Mouse (Mus musculus): ENCODE results near the gene Atf7ip. TPM values are rescaled to one million over a fixed set of nuclear protein-coding genes. Genes with fewer than 3 reads are reported as not detected.

Atf7ip gene
- polyA plus RNA-seq, 1 experiment from 2014 or later: 38.2 TPM

DNA sequence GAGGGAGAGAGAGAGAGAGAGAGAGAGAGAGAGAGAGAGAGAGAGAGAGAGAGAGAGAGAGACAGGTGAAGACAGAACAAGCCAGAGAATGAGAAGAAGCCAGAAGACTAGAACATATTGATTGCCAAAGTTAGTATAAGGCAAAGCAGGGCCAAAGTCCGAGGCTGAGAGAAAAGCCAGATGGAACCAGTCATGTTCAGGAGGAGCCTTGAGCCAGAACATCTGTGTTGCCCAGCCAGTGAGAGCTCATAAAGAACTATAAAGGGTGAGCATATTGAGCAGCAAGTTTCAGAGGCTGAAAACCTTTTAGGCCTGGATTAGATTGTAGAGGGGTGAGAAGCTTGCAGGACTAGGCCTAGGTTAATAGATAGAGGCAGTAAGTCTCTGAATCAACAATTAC is 28.1 kb upstream of the Atf7ip start:
- peaks cover 5% of the 10 kb centered on the region; the same call in 1 of the 2 replicates for H3K4me1 ChIP-seq (ENCODE audit: control insufficient read depth, insufficient read depth, low read length)
- ATAC-seq: no peak
- H3K9ac ChIP-seq (ENCODE audit: low read depth, low read length): no peak overlapping the region
- H3K36me3 ChIP-seq (ENCODE audit: control insufficient read depth, insufficient read depth, low read length): no peaks in the 10 kb centered on the region
- H3K9me3 ChIP-seq (replicated peaks; ENCODE audit: control insufficient read depth, low read length, poor library complexity, severe bottlenecking): peaks cover 7% of the 10 kb centered on the region; the same call in 1 of the 2 replicates
- no peak overlapping the region for H3K4me3 ChIP-seq (ENCODE audit: low read depth, low read length)
- 90% methylated on average over 1 of the region's 1 CpGs for WGBS
- no peaks in the 10 kb centered on the region for H3K27me3 ChIP-seq (ENCODE audit: control insufficient read depth, insufficient read depth, low read depth, low read length)
- H3K27ac ChIP-seq (ENCODE audit: low read length): no peak overlapping the region
- H3K4me2 ChIP-seq (ENCODE audit: low read length): no peak overlapping the region

DNA sequence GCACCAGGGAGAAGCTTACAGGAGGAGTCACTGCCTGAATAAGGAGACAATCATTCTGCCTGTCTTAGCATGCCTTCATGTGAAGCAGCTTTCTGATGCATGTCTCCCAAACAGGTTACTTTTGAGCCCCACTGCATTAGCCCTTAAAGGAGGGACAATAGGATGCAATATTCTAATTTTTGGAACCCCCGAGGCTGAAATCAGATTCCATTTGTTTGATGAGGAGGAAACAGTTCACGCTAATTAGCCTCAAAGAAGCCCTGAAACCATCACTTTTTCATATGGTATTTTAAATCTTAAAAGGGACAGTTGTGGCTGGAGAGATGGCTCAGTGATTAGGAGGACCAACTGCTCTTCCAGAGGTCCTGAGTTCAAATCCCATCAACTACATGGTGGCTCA is 22.4 kb upstream of the Atf7ip start:
- no peak overlapping the region for H3K27ac ChIP-seq (ENCODE audit: low read length)
- H3K36me3 ChIP-seq (ENCODE audit: control insufficient read depth, insufficient read depth, low read length): no peaks in the 10 kb centered on the region
- H3K4me3 ChIP-seq (ENCODE audit: low read depth, low read length): no peak overlapping the region
- no peak overlapping the region for H3K9ac ChIP-seq (ENCODE audit: low read depth, low read length)
- peaks cover 9% of the 10 kb centered on the region; the same call in 1 of the 2 replicates for H3K9me3 ChIP-seq (replicated peaks; ENCODE audit: control insufficient read depth, low read length, poor library complexity, severe bottlenecking)
- no peaks in the 10 kb centered on the region for H3K4me1 ChIP-seq (ENCODE audit: control insufficient read depth, insufficient read depth, low read length)
- H3K4me2 ChIP-seq (ENCODE audit: low read length): no peak overlapping the region
- no peaks in the 10 kb centered on the region for H3K27me3 ChIP-seq (ENCODE audit: control insufficient read depth, insufficient read depth, low read depth, low read length)
- WGBS: 77% methylated on average over 2 of the region's 2 CpGs
- ATAC-seq: no peak

DNA sequence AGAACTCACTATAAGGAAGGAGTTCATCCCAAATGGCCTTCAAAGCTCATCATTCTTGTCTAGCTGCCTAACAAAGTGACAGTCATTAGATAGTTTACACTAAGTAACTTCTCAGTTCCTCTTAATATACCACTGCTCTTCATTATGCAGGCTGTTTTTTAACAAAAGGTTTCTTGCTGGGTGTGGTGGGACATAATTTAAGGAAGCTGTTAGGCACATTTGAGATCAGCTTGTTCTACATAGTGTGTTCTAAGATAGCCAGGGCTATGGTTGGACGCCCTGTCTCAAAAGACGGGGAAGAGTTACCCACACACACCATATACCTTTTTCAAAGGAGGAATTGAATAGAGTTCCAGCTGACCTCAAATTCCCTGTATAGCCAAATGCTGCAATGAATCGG is 21.9 kb upstream of the Atf7ip start:
- no peak for ATAC-seq
- 85% methylated on average over 3 of the region's 3 CpGs for WGBS
- peaks cover 9% of the 10 kb centered on the region; the same call in 1 of the 2 replicates for H3K9me3 ChIP-seq (replicated peaks; ENCODE audit: control insufficient read depth, low read length, poor library complexity, severe bottlenecking)

DNA sequence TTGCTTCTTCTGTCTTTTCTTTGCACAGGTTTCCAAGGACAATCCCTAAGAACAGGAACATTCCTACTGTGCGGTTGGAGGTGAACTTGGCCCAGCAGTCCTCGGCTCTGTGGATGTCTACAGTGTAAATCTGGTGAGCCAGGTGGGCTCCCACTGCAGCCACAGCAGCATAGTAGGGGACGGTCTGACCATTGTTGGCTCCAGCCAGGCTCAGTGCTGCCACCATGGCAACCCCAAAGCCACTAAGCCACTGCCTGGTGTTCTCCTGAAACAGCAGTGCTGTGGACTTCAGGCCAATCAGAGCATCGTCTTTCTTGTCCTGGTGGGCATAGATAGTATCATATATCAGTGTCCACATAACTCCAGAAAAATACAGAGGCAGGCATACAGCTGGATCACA is 19.8 kb upstream of the Atf7ip start:
- no peaks in the 10 kb centered on the region for H3K36me3 ChIP-seq (ENCODE audit: control insufficient read depth, insufficient read depth, low read length)
- no peaks in the 10 kb centered on the region for H3K27me3 ChIP-seq (ENCODE audit: control insufficient read depth, insufficient read depth, low read depth, low read length)
- H3K27ac ChIP-seq (ENCODE audit: low read length): no peak overlapping the region
- H3K4me1 ChIP-seq (ENCODE audit: control insufficient read depth, insufficient read depth, low read length): no peaks in the 10 kb centered on the region
- H3K9me3 ChIP-seq (replicated peaks; ENCODE audit: control insufficient read depth, low read length, poor library complexity, severe bottlenecking): peaks cover 3% of the 10 kb centered on the region; the same call in 1 of the 2 replicates
- H3K4me2 ChIP-seq (ENCODE audit: low read length): no peak overlapping the region
- no peak overlapping the region for H3K4me3 ChIP-seq (ENCODE audit: low read depth, low read length)
- 57% methylated on average over 4 of the region's 4 CpGs for WGBS
- H3K9ac ChIP-seq (ENCODE audit: low read depth, low read length): no peak overlapping the region
- no peak for ATAC-seq

More for the DNA sequence above, 21.9 kb upstream of the Atf7ip start:
- no peaks in the 10 kb centered on the region for H3K27me3 ChIP-seq (ENCODE audit: control insufficient read depth, insufficient read depth, low read depth, low read length)
- H3K4me2 ChIP-seq (ENCODE audit: low read length): no peak overlapping the region
- H3K36me3 ChIP-seq (ENCODE audit: control insufficient read depth, insufficient read depth, low read length): no peaks in the 10 kb centered on the region
- H3K9ac ChIP-seq (ENCODE audit: low read depth, low read length): no peak overlapping the region
- no peak overlapping the region for H3K27ac ChIP-seq (ENCODE audit: low read length)
- H3K4me3 ChIP-seq (ENCODE audit: low read depth, low read length): no peak overlapping the region
- no peaks in the 10 kb centered on the region for H3K4me1 ChIP-seq (ENCODE audit: control insufficient read depth, insufficient read depth, low read length)

DNA sequence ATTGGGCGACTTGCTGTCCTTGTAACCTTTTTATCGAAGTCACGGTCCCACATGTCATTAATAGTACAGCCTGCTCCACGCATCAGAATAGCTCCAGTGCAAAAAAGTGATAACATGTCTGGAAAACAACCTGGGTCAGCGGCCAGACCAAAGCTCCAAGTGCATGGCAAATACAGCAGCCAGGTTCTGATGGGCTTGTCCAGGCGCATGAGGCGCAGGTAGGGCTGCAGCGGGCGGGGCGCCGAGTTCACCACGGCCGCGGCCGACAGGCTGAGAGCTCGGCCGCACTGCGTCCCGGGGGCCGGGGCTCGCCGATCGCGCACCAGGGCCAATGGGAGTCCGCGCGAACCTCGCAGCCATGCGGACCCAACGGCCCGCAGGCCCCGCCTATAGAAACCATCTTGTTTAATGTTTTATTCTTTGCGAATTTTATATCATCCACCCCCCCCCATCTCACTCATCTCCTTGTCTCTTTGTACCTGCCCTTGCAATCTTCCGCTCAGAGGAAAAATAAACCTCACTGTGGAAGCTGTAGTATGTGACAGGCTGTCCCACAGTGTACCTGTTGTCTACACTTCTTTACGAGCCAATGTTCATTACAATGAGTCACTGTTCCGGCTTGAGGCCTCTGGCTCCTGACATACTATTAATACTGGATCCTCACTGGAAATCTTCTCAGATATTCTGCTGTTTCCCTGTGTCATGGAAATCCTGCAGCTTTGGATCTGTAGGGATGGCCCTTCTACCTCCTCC is 19.0 kb upstream of the Atf7ip start:
- H3K9ac ChIP-seq (ENCODE audit: low read depth, low read length): peak overlapping the region; percentile 34; the same call in 1 of the 2 replicates

DNA sequence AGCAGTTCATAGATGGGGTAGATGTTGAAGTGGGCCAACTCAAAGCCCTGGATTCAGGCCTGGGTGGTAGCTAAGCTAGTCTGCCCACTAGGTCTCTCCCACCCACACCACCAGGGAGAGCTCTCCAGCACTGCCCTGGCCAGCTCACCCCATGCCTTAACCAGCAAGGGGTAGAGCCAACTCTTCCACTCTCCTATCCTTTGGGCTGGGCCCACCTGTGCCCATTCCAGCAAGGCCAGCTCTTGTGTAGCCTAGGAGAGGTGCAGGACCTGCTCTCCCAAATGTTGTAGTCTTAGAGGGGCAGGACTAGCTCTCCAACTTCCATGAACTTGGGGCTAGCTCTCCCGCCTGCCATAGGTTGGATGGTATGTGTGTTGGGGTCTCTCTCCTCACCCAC is 18.4 kb upstream of the Atf7ip start:
- ATAC-seq: no peak
- H3K4me3 ChIP-seq (ENCODE audit: low read depth, low read length): no peak overlapping the region
- no peak overlapping the region for H3K9ac ChIP-seq (ENCODE audit: low read depth, low read length)
- WGBS: 94% methylated on average over 1 of the region's 1 CpGs
- no peaks in the 10 kb centered on the region for H3K36me3 ChIP-seq (ENCODE audit: control insufficient read depth, insufficient read depth, low read length)
- peaks cover 3% of the 10 kb centered on the region; the same call in 1 of the 2 replicates for H3K9me3 ChIP-seq (replicated peaks; ENCODE audit: control insufficient read depth, low read length, poor library complexity, severe bottlenecking)
- no peak overlapping the region for H3K27ac ChIP-seq (ENCODE audit: low read length)
- no peaks in the 10 kb centered on the region for H3K4me1 ChIP-seq (ENCODE audit: control insufficient read depth, insufficient read depth, low read length)
- no peak overlapping the region for H3K4me2 ChIP-seq (ENCODE audit: low read length)
- H3K27me3 ChIP-seq (ENCODE audit: control insufficient read depth, insufficient read depth, low read depth, low read length): no peaks in the 10 kb centered on the region

More for the DNA sequence above, 19.0 kb upstream of the Atf7ip start:
- 58% methylated on average over 33 of the region's 36 CpGs for WGBS
- Histone ChIP-seq H3K9me3 (replicated peaks; ENCODE audit: control insufficient read depth, low read length, poor library complexity, severe bottlenecking) (peaks cover 3% of the 10 kb centered on the region; the same call in 1 of the 2 replicates), H3K36me3 (ENCODE audit: control insufficient read depth, insufficient read depth, low read length) (no peaks in the 10 kb centered on the region), H3K4me2 (ENCODE audit: low read length) (peak overlapping the region; percentile 55), H3K27me3 (ENCODE audit: control insufficient read depth, insufficient read depth, low read depth, low read length) (no peaks in the 10 kb centered on the region), H3K4me3 (ENCODE audit: low read depth, low read length) (peak overlapping the region; percentile 14; the same call in 1 of the 2 replicates), H3K27ac (ENCODE audit: low read length) (no peak overlapping the region), H3K4me1 (ENCODE audit: control insufficient read depth, insufficient read depth, low read length) (no peaks in the 10 kb centered on the region)
- peak; percentile 54; the same call in 1 of the 2 replicates for ATAC-seq

DNA sequence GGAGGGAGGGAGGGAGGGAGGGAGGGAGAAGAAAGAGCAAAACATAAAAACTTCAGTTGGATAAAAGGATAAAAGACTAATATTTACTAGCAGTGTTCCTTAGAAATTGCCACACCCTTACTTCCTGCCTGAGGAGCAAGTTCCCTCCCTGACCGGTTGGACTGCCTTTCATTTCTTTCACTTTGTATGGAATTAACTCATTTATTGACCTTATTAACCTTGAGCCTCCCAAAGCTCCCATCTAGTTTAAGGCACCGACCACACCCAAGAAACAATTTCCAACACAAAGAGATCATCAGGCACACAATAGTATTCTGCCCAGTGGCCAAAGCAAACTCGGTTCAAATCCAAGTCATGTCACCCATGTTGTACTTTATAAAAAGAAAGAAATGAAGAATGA is 16.1 kb upstream of the Atf7ip start:
- Histone ChIP-seq H3K9me3 (replicated peaks; ENCODE audit: control insufficient read depth, low read length, poor library complexity, severe bottlenecking) (no peaks in the 10 kb centered on the region), H3K27me3 (ENCODE audit: control insufficient read depth, insufficient read depth, low read depth, low read length) (no peaks in the 10 kb centered on the region), H3K4me3 (ENCODE audit: low read depth, low read length) (no peak overlapping the region), H3K27ac (ENCODE audit: low read length) (no peak overlapping the region), H3K36me3 (ENCODE audit: control insufficient read depth, insufficient read depth, low read length) (no peaks in the 10 kb centered on the region), H3K4me2 (ENCODE audit: low read length) (no peak overlapping the region), H3K4me1 (ENCODE audit: control insufficient read depth, insufficient read depth, low read length) (no peaks in the 10 kb centered on the region), H3K9ac (ENCODE audit: low read depth, low read length) (no peak overlapping the region)
- 78% methylated on average over 3 of the region's 3 CpGs for WGBS
- ATAC-seq: no peak

DNA sequence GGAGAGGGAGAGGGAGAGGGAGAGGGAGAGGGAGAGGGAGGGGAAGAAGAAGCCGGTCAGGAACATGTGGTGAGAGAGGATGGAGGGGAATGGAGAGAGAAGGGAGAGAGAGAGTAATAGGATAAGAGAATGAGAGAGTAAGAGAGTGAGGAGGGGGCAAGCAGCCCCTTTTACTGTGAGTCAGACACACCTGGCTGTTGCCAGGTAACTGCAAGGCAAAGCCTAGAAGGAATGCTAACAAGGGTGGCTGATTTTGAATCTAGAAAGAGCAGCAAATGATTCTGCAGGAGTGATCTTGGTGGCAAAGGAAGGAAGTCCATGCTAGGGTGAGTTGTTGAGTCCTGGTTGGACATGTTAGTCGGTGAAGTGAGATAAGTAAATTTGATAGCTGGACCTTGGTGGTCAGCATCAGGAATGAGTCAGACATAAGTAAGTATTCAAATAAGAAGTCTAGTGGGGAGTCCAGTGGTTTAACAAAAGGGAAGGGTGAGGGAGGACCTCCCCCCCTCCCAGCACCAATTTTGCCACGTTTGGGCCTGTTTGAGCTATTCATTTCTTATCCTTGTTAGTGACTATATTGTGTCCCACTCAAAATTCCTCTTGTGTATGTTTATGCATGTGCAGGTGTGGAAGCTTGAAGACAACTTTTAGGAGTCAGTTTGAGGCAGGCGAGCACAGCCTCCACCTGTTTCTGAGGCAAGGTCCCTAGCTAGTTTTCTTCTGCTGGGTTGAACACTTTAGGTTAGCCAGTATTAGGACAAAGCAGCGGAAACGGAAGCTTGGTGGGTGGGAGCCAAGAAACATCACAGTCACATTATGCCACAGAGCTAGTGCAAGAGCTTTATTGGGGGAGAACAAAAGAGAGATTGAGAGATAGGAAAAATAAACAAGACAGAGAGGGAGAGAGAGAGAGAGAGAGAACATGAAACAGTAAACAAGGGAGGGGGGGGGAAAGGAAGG is 15.2 kb upstream of the Atf7ip start:
- no peak overlapping the region for H3K9ac ChIP-seq (ENCODE audit: low read depth, low read length)
- no peak; the same call in 1 of the 2 replicates for ATAC-seq
- 70% methylated on average over 6 of the region's 6 CpGs for WGBS
- H3K4me1 ChIP-seq (ENCODE audit: control insufficient read depth, insufficient read depth, low read length): no peaks in the 10 kb centered on the region
- H3K4me2 ChIP-seq (ENCODE audit: low read length): no peak overlapping the region
- H3K36me3 ChIP-seq (ENCODE audit: control insufficient read depth, insufficient read depth, low read length): no peaks in the 10 kb centered on the region
- H3K27ac ChIP-seq (ENCODE audit: low read length): no peak overlapping the region
- no peak overlapping the region for H3K4me3 ChIP-seq (ENCODE audit: low read depth, low read length)
- no peaks in the 10 kb centered on the region for H3K27me3 ChIP-seq (ENCODE audit: control insufficient read depth, insufficient read depth, low read depth, low read length)
- H3K9me3 ChIP-seq (replicated peaks; ENCODE audit: control insufficient read depth, low read length, poor library complexity, severe bottlenecking): no peaks in the 10 kb centered on the region
